Mouse (Mus musculus): ENCODE data around the gene Ly6g. TPM values are rescaled to one million over a fixed set of nuclear protein-coding genes. Genes with fewer than 3 reads are reported as not detected.
A peak's percentile ranks its signal among the peaks of the same experiment; 100 is the strongest.
"Not testable (repeated sequence)": the region's sequence is repeated elsewhere in the genome, so short reads cannot be mapped to it uniquely, and the experiment has no call there.

The Ly6g gene
- 0.12 TPM in 1 of 2 replicates, not detected in the other for polyA plus RNA-seq (2015; fragmentation: Nextera tagmentation; extraction: Ambion mirVana)

GRCm38 (mm10) chr15:75154940-75155339, at the start of gene Ly6g:
Ly6g (plus strand) TSS chr15:75155240.
- no peak within 1 kb of the TSS for H3K9ac ChIP-seq (ENCODE audit: low read depth, low read length)
- H3K4me3 ChIP-seq (ENCODE audit: low read depth, low read length), result no peak within 1 kb of the TSS
- no peak within 1 kb of the TSS for H3K27ac ChIP-seq (ENCODE audit: low read depth, low read length)
- 94% methylated on average over 1 of the region's 1 CpGs for WGBS
- H3K4me2 ChIP-seq (replicated peaks; ENCODE audit: low read depth), result no peak within 1 kb of the TSS
- ATAC-seq, result no peak
- TF ChIP-seq CTCF (IDR thresholded peaks at IDR 0.05; ENCODE audit: low read depth), result no peak
- no peaks in the 10 kb centered on the region for H3K36me3 ChIP-seq (ENCODE audit: control insufficient read depth, insufficient read depth)
- no peaks in the 10 kb centered on the region for H3K9me3 ChIP-seq (ENCODE audit: control insufficient read depth)
- no peaks in the 10 kb centered on the region for H3K27me3 ChIP-seq (replicated peaks; ENCODE audit: control insufficient read depth, insufficient read depth, low read length)
- H3K4me1 ChIP-seq (replicated peaks; ENCODE audit: control insufficient read depth, insufficient read depth, low read length), result no peaks in the 10 kb centered on the region

- not testable (repeated sequence) for H3K9ac ChIP-seq (ENCODE audit: low read depth, low read length); ATAC-seq; H3K27me3 ChIP-seq (replicated peaks; ENCODE audit: control insufficient read depth, insufficient read depth, low read length); H3K4me1 ChIP-seq (replicated peaks; ENCODE audit: control insufficient read depth, insufficient read depth, low read length); H3K4me3 ChIP-seq (ENCODE audit: low read depth, low read length); H3K4me2 ChIP-seq (replicated peaks; ENCODE audit: low read depth); H3K9me3 ChIP-seq (ENCODE audit: control insufficient read depth); H3K27ac ChIP-seq (ENCODE audit: low read depth, low read length); H3K36me3 ChIP-seq (ENCODE audit: control insufficient read depth, insufficient read depth)
- WGBS, result 56% methylated on average over 2 of the region's 5 CpGs
These were observed 44.6 kb upstream of the Ly6g start for GRCm38 (mm10) chr15:75110424-75110823.

- H3K4me3 ChIP-seq (ENCODE audit: low read depth, low read length); H3K27ac ChIP-seq (ENCODE audit: low read depth, low read length); H3K4me1 ChIP-seq (replicated peaks; ENCODE audit: control insufficient read depth, insufficient read depth, low read length); H3K27me3 ChIP-seq (replicated peaks; ENCODE audit: control insufficient read depth, insufficient read depth, low read length); H3K4me2 ChIP-seq (replicated peaks; ENCODE audit: low read depth); H3K36me3 ChIP-seq (ENCODE audit: control insufficient read depth, insufficient read depth); H3K9ac ChIP-seq (ENCODE audit: low read depth, low read length); H3K9me3 ChIP-seq (ENCODE audit: control insufficient read depth); ATAC-seq: not testable (repeated sequence)
- WGBS, result 80% methylated on average over 1 of the region's 1 CpGs
These were observed 43.0 kb upstream of the Ly6g start, which contains the start of gene Ly6c2 for GRCm38 (mm10) chr15:75111861-75112630. Ly6c2 (minus strand) TSS chr15:75111970.

GRCm38 (mm10) chr15:75116525-75116924, 38.5 kb upstream of the Ly6g start:
- Histone ChIP-seq H3K27me3 (replicated peaks; ENCODE audit: control insufficient read depth, insufficient read depth, low read length) (no peaks in the 10 kb centered on the region), H3K27ac (ENCODE audit: low read depth, low read length) (no peak overlapping the region), H3K9ac (ENCODE audit: low read depth, low read length) (no peak overlapping the region), H3K4me2 (replicated peaks; ENCODE audit: low read depth) (no peak overlapping the region), H3K36me3 (ENCODE audit: control insufficient read depth, insufficient read depth) (no peaks in the 10 kb centered on the region), H3K4me3 (ENCODE audit: low read depth, low read length) (no peak overlapping the region), H3K9me3 (ENCODE audit: control insufficient read depth) (no peaks in the 10 kb centered on the region), H3K4me1 (replicated peaks; ENCODE audit: control insufficient read depth, insufficient read depth, low read length) (no peaks in the 10 kb centered on the region)
- WGBS, result 88% methylated on average over 2 of the region's 2 CpGs
- no peak for TF ChIP-seq CTCF (IDR thresholded peaks at IDR 0.05; ENCODE audit: low read depth)
- no peak for ATAC-seq

GRCm38 (mm10) chr15:75117481-75117880, 37.6 kb upstream of the Ly6g start:
- not testable (repeated sequence) for H3K4me2 ChIP-seq (replicated peaks; ENCODE audit: low read depth); H3K36me3 ChIP-seq (ENCODE audit: control insufficient read depth, insufficient read depth); H3K27ac ChIP-seq (ENCODE audit: low read depth, low read length); H3K4me3 ChIP-seq (ENCODE audit: low read depth, low read length); H3K9me3 ChIP-seq (ENCODE audit: control insufficient read depth); H3K27me3 ChIP-seq (replicated peaks; ENCODE audit: control insufficient read depth, insufficient read depth, low read length); H3K9ac ChIP-seq (ENCODE audit: low read depth, low read length); ATAC-seq; H3K4me1 ChIP-seq (replicated peaks; ENCODE audit: control insufficient read depth, insufficient read depth, low read length)
- WGBS, result 86% methylated on average over 5 of the region's 5 CpGs

- not testable (repeated sequence) for H3K4me3 ChIP-seq (ENCODE audit: low read depth, low read length); ATAC-seq; H3K4me2 ChIP-seq (replicated peaks; ENCODE audit: low read depth); H3K4me1 ChIP-seq (replicated peaks; ENCODE audit: control insufficient read depth, insufficient read depth, low read length); H3K27ac ChIP-seq (ENCODE audit: low read depth, low read length); H3K36me3 ChIP-seq (ENCODE audit: control insufficient read depth, insufficient read depth); H3K9me3 ChIP-seq (ENCODE audit: control insufficient read depth); H3K9ac ChIP-seq (ENCODE audit: low read depth, low read length); H3K27me3 ChIP-seq (replicated peaks; ENCODE audit: control insufficient read depth, insufficient read depth, low read length)
- 20% methylated on average over 5 of the region's 7 CpGs for WGBS
- peak; percentile 67 for TF ChIP-seq CTCF (IDR thresholded peaks at IDR 0.05; ENCODE audit: low read depth)
These were observed 36.3 kb upstream of the Ly6g start for GRCm38 (mm10) chr15:75118742-75119141.

All from intestine, postnatal 0 days (tissue).